Mouse (Mus musculus) spleen, adult 2 months (tissue): ENCODE measurements at regions not wholly inside any gene's neighbourhood (a gene's known extent, or its start where the extent isn't known, plus 50 kb on each side); places are given as distances from the start of the nearest gene placed in this dataset.

Experiments used
- CTCF ChIP-seq: fragments of 200-500 bp; IDR thresholded peaks from 2 replicates; pipeline ENCODE4 v1.5.1; 2011; ENCODE audit warnings: mild to moderate bottlenecking, inconsistent platforms; ENCODE audit not compliant: insufficient read depth, insufficient read length, insufficient replicate concordance; ENCODE audit errors: extremely low read depth
- POLR2A ChIP-seq: fragments of 200-500 bp; IDR thresholded peaks from 2 replicates; pipeline ENCODE4 v1.6.1; 2011; ENCODE audit warnings: low read depth, low read length, inconsistent platforms

DNA sequence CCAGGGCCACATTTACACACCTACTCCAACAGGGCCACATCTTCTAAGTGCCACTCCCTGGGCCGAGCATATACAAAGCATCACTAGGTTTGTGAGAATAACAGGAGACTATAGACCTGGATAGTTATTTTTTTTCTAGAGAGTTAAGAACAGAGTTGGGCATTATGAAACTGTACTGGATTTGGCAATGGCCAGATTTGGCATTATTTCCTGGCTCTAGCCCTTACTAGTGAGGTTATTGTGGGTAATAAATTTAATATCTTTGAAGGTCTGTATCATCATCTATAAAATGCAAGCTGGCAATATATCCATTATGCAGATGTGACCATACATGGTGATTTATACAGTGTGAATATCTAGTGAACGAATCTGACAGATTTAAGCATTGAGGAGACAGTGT is 75.8 kb upstream of the Pam start:
- TF ChIP-seq POLR2A, result no peak
- TF ChIP-seq CTCF, result no peak
